Mouse (Mus musculus) kidney, postnatal 14 days (tissue): ENCODE results near the gene Hist1h2ad.
"Not testable (repeated sequence)": the region's sequence is repeated elsewhere in the genome, so short reads cannot be mapped to it uniquely, and the experiment has no call there.

Experiments used
- DNase-seq: peaks from one replicate; pipeline ENCODE4 v3.0.0; 2022; ENCODE audit warnings: mixed read lengths

The Hist1h2ad gene

GRCm38 (mm10) chr13:23586099-23586939 is 12.1 kb downstream of the Hist1h2ad start:
- DNase-seq, result no peak

- no peak for DNase-seq
Observed at GRCm38 (mm10) chr13:23586940-23587225, 12.7 kb downstream of the Hist1h2ad start.

GRCm38 (mm10) chr13:23591206-23591605 is 17.0 kb downstream of the Hist1h2ad start:
- DNase-seq, result no peak

- DNase-seq, result not testable (repeated sequence)
Observed at GRCm38 (mm10) chr13:23591886-23592285, 17.7 kb downstream of the Hist1h2ad start.

GRCm38 (mm10) chr13:23592614-23593013 is 18.4 kb downstream of the Hist1h2ad start:
- no peak for DNase-seq

- DNase-seq, result peak; percentile 42
Observed at GRCm38 (mm10) chr13:23593051-23593770, 19.0 kb downstream of the Hist1h2ad start.

- no peak for DNase-seq
Observed at GRCm38 (mm10) chr13:23595185-23595584, 21.0 kb downstream of the Hist1h2ad start.

- no peak for DNase-seq
Observed at GRCm38 (mm10) chr13:23595622-23596372, 21.6 kb downstream of the Hist1h2ad start.

- DNase-seq, result peak; percentile 79
Observed at GRCm38 (mm10) chr13:23597957-23598356, 23.8 kb downstream of the Hist1h2ad start.

- DNase-seq, result no peak
Observed at GRCm38 (mm10) chr13:23603182-23603699, 29.1 kb downstream of the Hist1h2ad start.

GRCm38 (mm10) chr13:23604452-23604851 is 30.3 kb downstream of the Hist1h2ad start:
- no peak for DNase-seq

GRCm38 (mm10) chr13:23605052-23605451 is 30.9 kb downstream of the Hist1h2ad start:
- no peak for DNase-seq

GRCm38 (mm10) chr13:23609209-23609608 is 35.0 kb downstream of the Hist1h2ad start:
- DNase-seq, result no peak

- DNase-seq, result no peak
Observed at GRCm38 (mm10) chr13:23609844-23610243, 35.7 kb downstream of the Hist1h2ad start.

GRCm38 (mm10) chr13:23610393-23610792 is 36.2 kb downstream of the Hist1h2ad start:
- no peak for DNase-seq

GRCm38 (mm10) chr13:23611638-23612037 is 37.5 kb downstream of the Hist1h2ad start:
- DNase-seq, result no peak

GRCm38 (mm10) chr13:23620056-23620732 is 46.0 kb downstream of the Hist1h2ad start:
- DNase-seq, result no peak

- DNase-seq, result peak; percentile 82
Observed at GRCm38 (mm10) chr13:23620733-23621531, 46.8 kb downstream of the Hist1h2ad start, which contains the start of gene Hist1h2be. Gene Hist1h2be (minus strand): TSS chr13:23621124.

- DNase-seq, result peak; percentile 79
Observed at GRCm38 (mm10) chr13:23621532-23622174, 47.5 kb downstream of the Hist1h2ad start.

- peak; percentile 94 for DNase-seq
Observed at GRCm38 (mm10) chr13:23622175-23622671, 48.0 kb downstream of the Hist1h2ad start, which contains the start of gene Hist1h1e. Gene Hist1h1e (minus strand): TSS chr13:23622558.
